Mouse (Mus musculus) midbrain, embryonic 12.5 days (tissue): ENCODE results near the gene Ivd. TPM values are rescaled to one million over a fixed set of nuclear protein-coding genes. Genes with fewer than 3 reads are reported as not detected.
A peak's percentile ranks its signal among the peaks of the same experiment; 100 is the strongest.

Experiments
- ATAC-seq: fragments of 200-750 bp; cut with Nextera tagmentation; 2 replicates; pipeline ENCODE4 v1.8.0; 2017; ENCODE audit warnings: low read depth, moderate TSS enrichment, moderate library complexity; ENCODE audit not compliant: low FRiP score
- H3K27ac ChIP-seq: fragments of 300-500 bp; sonication (generic); replicated peaks from 2 replicates; pipeline ENCODE4 v1.5.1; 2016; ENCODE audit warnings: mild to moderate bottlenecking
- H3K27me3 ChIP-seq: fragments of 300-500 bp; sonication (generic); 2 replicates; pipeline ENCODE4 v1.6.1; 2016; ENCODE audit warnings: mild to moderate bottlenecking
- H3K36me3 ChIP-seq: fragments of 300-500 bp; sonication (generic); 2 replicates; pipeline ENCODE4 v1.6.1; 2016
- H3K4me1 ChIP-seq: fragments of 300-500 bp; sonication (generic); 2 replicates; pipeline ENCODE4 v1.6.1; 2016
- H3K4me2 ChIP-seq: fragments of 300-500 bp; sonication (generic); replicated peaks from 2 replicates; pipeline ENCODE4 v1.6.1; 2016; ENCODE audit warnings: mild to moderate bottlenecking, moderate library complexity
- H3K4me3 ChIP-seq: fragments of 300-500 bp; sonication (generic); 2 replicates; pipeline ENCODE4 v1.5.1; 2016; ENCODE audit warnings: mild to moderate bottlenecking
- H3K9ac ChIP-seq: fragments of 300-500 bp; sonication (generic); replicated peaks from 2 replicates; pipeline ENCODE4 v1.6.1; 2016; ENCODE audit warnings: mild to moderate bottlenecking, moderate library complexity
- H3K9me3 ChIP-seq: fragments of 300-500 bp; sonication (generic); 2 replicates; pipeline ENCODE4 v1.6.1; 2016; ENCODE audit warnings: mild to moderate bottlenecking
- WGBS: fragments of 180-500 bp; shearing (Covaris S2); methylation state at CpG from one replicate; pipeline ENCODE4 v1.1.7; 2016; 5-methylcytosine and 5-hydroxymethylcytosine counted together
- polyA plus RNA-seq: library from polyadenylated mRNA; unstranded; fragments of >200 nt; fragmentation: Nextera tagmentation; extraction: Ambion mirVana; gene quantifications from 2 replicates; pipeline ENCODE4 v1.2.1, GENCODE M21; 2016

The Ivd gene
- polyA plus RNA-seq, 1 experiment from 2014 or later: 55.2 TPM

GRCm38 (mm10) chr2:118901175-118902031, 39.6 kb downstream of the Ivd start:
- H3K4me1 ChIP-seq: peaks cover 65% of the 10 kb centered on the region
- no peaks in the 10 kb centered on the region for H3K9me3 ChIP-seq

GRCm38 (mm10) chr2:118902051-118903025, 40.6 kb downstream of the Ivd start:
- H3K27me3 ChIP-seq: peaks cover 52% of the 10 kb centered on the region
- peaks cover 58% of the 10 kb centered on the region for H3K4me1 ChIP-seq

More at GRCm38 (mm10) chr2:118901175-118902031, 39.6 kb downstream of the Ivd start:
- H3K4me3 ChIP-seq: peak overlapping the region; percentile 68
- WGBS: under 1% methylated on average over 57 of the region's 120 CpGs
- H3K27ac ChIP-seq: peak overlapping the region; percentile 89
- H3K36me3 ChIP-seq: no peaks in the 10 kb centered on the region
- peaks cover 61% of the 10 kb centered on the region for H3K27me3 ChIP-seq
- peak overlapping the region; percentile 84 for H3K9ac ChIP-seq
- H3K4me2 ChIP-seq: peak overlapping the region; percentile 97
- ATAC-seq: peak; percentile 89

GRCm38 (mm10) chr2:118903333-118903741, 41.6 kb downstream of the Ivd start:
- WGBS: 9% methylated on average over 10 of the region's 10 CpGs
- Histone ChIP-seq H3K9ac (peak overlapping the region; percentile 84), H3K4me1 (peaks cover 48% of the 10 kb centered on the region), H3K27me3 (peaks cover 42% of the 10 kb centered on the region), H3K4me2 (peak overlapping the region; percentile 97), H3K36me3 (no peaks in the 10 kb centered on the region), H3K4me3 (peak overlapping the region; percentile 68), H3K27ac (no peak overlapping the region), H3K9me3 (no peaks in the 10 kb centered on the region)
- ATAC-seq: no peak

More at GRCm38 (mm10) chr2:118902051-118903025, 40.6 kb downstream of the Ivd start:
- Histone ChIP-seq H3K4me2 (peak overlapping the region; percentile 97), H3K36me3 (no peaks in the 10 kb centered on the region), H3K27ac (peak overlapping the region; percentile 89), H3K9me3 (no peaks in the 10 kb centered on the region), H3K9ac (peak overlapping the region; percentile 84), H3K4me3 (peak overlapping the region; percentile 68)
- WGBS: under 1% methylated on average over 92 of the region's 106 CpGs
- peak; percentile 35 for ATAC-seq

- Histone ChIP-seq H3K27me3 (peaks cover 20% of the 10 kb centered on the region), H3K9ac (no peak overlapping the region), H3K36me3 (no peaks in the 10 kb centered on the region), H3K4me1 (peaks cover 42% of the 10 kb centered on the region), H3K27ac (no peak overlapping the region), H3K9me3 (no peaks in the 10 kb centered on the region), H3K4me2 (no peak overlapping the region), H3K4me3 (no peak overlapping the region)
- ATAC-seq: no peak
- 89% methylated on average over 7 of the region's 7 CpGs for WGBS
Observed at GRCm38 (mm10) chr2:118905433-118906117, 43.8 kb downstream of the Ivd start.

- Histone ChIP-seq H3K27me3 (peaks cover 17% of the 10 kb centered on the region), H3K4me1 (peaks cover 40% of the 10 kb centered on the region), H3K4me3 (no peak overlapping the region), H3K9ac (no peak overlapping the region), H3K9me3 (no peaks in the 10 kb centered on the region), H3K27ac (no peak overlapping the region), H3K4me2 (no peak overlapping the region), H3K36me3 (no peaks in the 10 kb centered on the region)
- WGBS: 86% methylated on average over 5 of the region's 5 CpGs
- no peak for ATAC-seq
Observed at GRCm38 (mm10) chr2:118906118-118906492, 44.4 kb downstream of the Ivd start.

- no peak overlapping the region for H3K27ac ChIP-seq
- no peaks in the 10 kb centered on the region for H3K9me3 ChIP-seq
- H3K4me3 ChIP-seq: no peak overlapping the region
- no peaks in the 10 kb centered on the region for H3K36me3 ChIP-seq
- H3K4me1 ChIP-seq: peaks cover 44% of the 10 kb centered on the region
- H3K27me3 ChIP-seq: peaks cover 17% of the 10 kb centered on the region
- H3K9ac ChIP-seq: no peak overlapping the region
- 83% methylated on average over 3 of the region's 3 CpGs for WGBS
- H3K4me2 ChIP-seq: no peak overlapping the region
- ATAC-seq: no peak
Observed at GRCm38 (mm10) chr2:118907781-118908180, 46.0 kb downstream of the Ivd start.

GRCm38 (mm10) chr2:118909151-118909550, 47.4 kb downstream of the Ivd start:
- no peak overlapping the region for H3K9ac ChIP-seq
- H3K36me3 ChIP-seq: no peaks in the 10 kb centered on the region
- H3K4me1 ChIP-seq: peaks cover 44% of the 10 kb centered on the region
- no peak overlapping the region for H3K27ac ChIP-seq
- peaks cover 5% of the 10 kb centered on the region; the same call in 1 of the 2 replicates for H3K27me3 ChIP-seq
- no peak overlapping the region for H3K4me2 ChIP-seq
- ATAC-seq: no peak
- WGBS: 42% methylated on average over 1 of the region's 1 CpGs
- H3K4me3 ChIP-seq: no peak overlapping the region
- no peaks in the 10 kb centered on the region for H3K9me3 ChIP-seq

GRCm38 (mm10) chr2:118910605-118911278, 49.0 kb downstream of the Ivd start:
- H3K9ac ChIP-seq: no peak overlapping the region
- no peak overlapping the region for H3K4me3 ChIP-seq
- H3K27ac ChIP-seq: no peak overlapping the region
- no peak overlapping the region for H3K4me2 ChIP-seq
- no peaks in the 10 kb centered on the region for H3K27me3 ChIP-seq
- no peaks in the 10 kb centered on the region for H3K9me3 ChIP-seq
- 80% methylated on average over 7 of the region's 7 CpGs for WGBS
- H3K36me3 ChIP-seq: no peaks in the 10 kb centered on the region
- peaks cover 40% of the 10 kb centered on the region for H3K4me1 ChIP-seq
- ATAC-seq: no peak

- Histone ChIP-seq H3K4me1 (peaks cover 34% of the 10 kb centered on the region), H3K27me3 (no peaks in the 10 kb centered on the region), H3K27ac (no peak overlapping the region)
Observed at GRCm38 (mm10) chr2:118912706-118913105, 51.0 kb downstream of the Ivd start.

GRCm38 (mm10) chr2:118913551-118914276, 52.0 kb downstream of the Ivd start:
- whole genome bisulfite sequencing: 55% methylated on average over 11 of the region's 11 CpGs
- 0 out of 2 replicates have a peak overlapping the region, but pooled peaks have one; percentile 17 for H3K9ac ChIP-seq
- H3K27me3 ChIP-seq: no peaks in the 10 kb centered on the region
- H3K4me2 ChIP-seq: no peak overlapping the region
- H3K27ac ChIP-seq: no peak overlapping the region
- H3K9me3 ChIP-seq: no peaks in the 10 kb centered on the region
- peaks cover 15% of the 10 kb centered on the region for H3K36me3 ChIP-seq
- no peak for ATAC-seq
- H3K4me3 ChIP-seq: no peak overlapping the region
- H3K4me1 ChIP-seq: peaks cover 34% of the 10 kb centered on the region

More at GRCm38 (mm10) chr2:118912706-118913105, 51.0 kb downstream of the Ivd start:
- Histone ChIP-seq H3K4me3 (no peak overlapping the region), H3K36me3 (peaks cover 15% of the 10 kb centered on the region), H3K9me3 (no peaks in the 10 kb centered on the region), H3K4me2 (no peak overlapping the region), H3K9ac (no peak overlapping the region)
- 74% methylated on average over 8 of the region's 8 CpGs for WGBS
- no peak for ATAC-seq
